Mouse (Mus musculus): ENCODE data around the gene Tex14. TPM values are rescaled to one million over a fixed set of nuclear protein-coding genes. Genes with fewer than 3 reads are reported as not detected.
"Not testable (repeated sequence)": the region's sequence is repeated elsewhere in the genome, so short reads cannot be mapped to it uniquely, and the experiment has no call there.

Gene Tex14
- polyA plus RNA-seq, 1 experiment from 2014 or later: 0.30 TPM

DNA sequence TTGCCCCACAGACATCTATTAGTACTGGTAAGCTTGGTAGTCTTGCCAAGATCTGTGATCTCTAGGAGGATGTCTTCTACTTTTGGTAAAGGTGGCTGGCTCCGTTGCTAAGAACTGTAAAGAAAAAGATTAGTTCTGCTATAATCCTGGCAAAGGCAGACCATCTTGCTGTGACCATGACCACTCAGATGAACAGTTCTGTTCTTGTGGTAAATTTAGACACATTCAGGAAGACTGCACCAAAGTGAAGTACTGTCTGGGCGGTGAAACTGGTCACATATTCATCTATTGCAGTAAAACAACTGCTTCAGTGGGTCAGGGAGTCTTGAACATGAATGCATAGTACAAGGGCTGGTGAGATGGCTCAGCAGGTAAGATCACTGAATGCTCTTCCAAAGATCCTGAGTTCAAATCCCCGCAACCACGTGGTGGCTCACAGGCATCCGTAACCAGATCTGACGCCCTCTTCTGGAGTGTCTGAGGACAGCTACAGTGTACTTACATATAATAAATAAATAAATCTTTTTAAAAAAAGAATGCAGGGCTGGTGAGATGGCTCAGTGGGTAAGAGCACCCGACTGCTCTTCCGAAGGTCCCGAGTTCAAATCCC is 63.9 kb downstream of the Tex14 start:
- H3K9me3 ChIP-seq (replicated peaks; ENCODE audit: control insufficient read depth, low read length): no peaks in the 10 kb centered on the region
- H3K4me1 ChIP-seq (ENCODE audit: control insufficient read depth, insufficient read depth, low read length): peaks cover 12% of the 10 kb centered on the region
- WGBS (ENCODE audit: insufficient replicate concordance): 78% methylated on average over 9 of the region's 9 CpGs
- H3K4me3 ChIP-seq (ENCODE audit: low read depth, low read length): no peak overlapping the region
- no peak overlapping the region for H3K9ac ChIP-seq (ENCODE audit: low read depth, low read length)
- peaks cover 3% of the 10 kb centered on the region; the same call in 1 of the 2 replicates for H3K27me3 ChIP-seq (ENCODE audit: control insufficient read depth, insufficient read depth, low read length)
- H3K27ac ChIP-seq (ENCODE audit: low read depth, low read length): no peak overlapping the region
- H3K4me2 ChIP-seq: no peak overlapping the region
- H3K36me3 ChIP-seq (ENCODE audit: control insufficient read depth, insufficient read depth, low read length): no peaks in the 10 kb centered on the region
- no peak for ATAC-seq (replicated peaks; ENCODE audit: insufficient number of reproducible peaks, low FRiP score, low TSS enrichment)

DNA sequence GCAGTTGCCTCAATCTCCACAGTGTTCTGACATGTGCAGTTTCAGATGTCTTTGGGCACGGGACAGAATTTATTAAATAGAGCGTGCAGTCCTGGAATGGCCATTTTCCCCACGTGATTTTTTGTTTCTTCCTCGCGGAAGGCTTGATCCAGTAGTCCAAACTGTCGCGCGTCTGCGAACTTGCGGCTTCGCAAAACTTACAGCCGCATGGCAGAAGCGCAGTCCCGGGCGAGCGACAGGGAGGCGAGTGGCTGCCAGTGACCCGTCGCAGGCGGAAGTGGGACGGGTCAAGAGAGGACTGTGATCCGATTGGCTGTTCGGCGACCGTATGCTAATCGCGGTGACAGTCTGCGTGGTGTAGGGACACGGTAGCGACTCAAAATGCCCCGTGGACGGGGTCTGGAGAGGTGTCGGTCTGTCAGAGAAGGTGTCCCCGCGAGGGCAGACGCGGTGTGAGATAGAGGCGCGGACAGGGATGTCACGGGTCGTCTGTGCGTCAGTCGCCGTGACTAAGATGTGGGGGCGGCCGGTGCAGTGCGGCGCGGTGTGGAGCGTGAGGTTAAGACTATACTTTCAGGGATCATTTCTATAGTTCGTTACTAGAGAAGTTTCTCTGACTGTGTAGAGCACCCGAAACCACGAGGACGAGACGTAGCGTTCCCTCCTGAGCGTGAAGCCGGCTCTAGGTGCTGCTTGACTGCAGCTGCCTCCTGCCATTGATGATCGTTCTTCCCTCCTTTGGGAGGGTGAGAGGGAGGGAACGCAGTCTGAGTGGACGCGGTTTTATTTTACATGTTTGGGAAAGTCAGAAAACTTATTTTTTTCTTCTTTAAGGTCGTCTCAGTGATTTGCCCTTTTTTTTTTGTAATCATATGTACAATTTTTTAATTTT is 66.2 kb downstream of the Tex14 start:
- H3K9me3 ChIP-seq (replicated peaks; ENCODE audit: control insufficient read depth, low read length); H3K27ac ChIP-seq (ENCODE audit: low read depth, low read length); H3K36me3 ChIP-seq (ENCODE audit: control insufficient read depth, insufficient read depth, low read length); H3K27me3 ChIP-seq (ENCODE audit: control insufficient read depth, insufficient read depth, low read length): not testable (repeated sequence)
- under 1% methylated on average over 27 of the region's 63 CpGs for WGBS (ENCODE audit: insufficient replicate concordance)
- H3K4me2 ChIP-seq: peak overlapping the region; percentile 63
- peak overlapping the region; percentile 61; the same call in 1 of the 2 replicates for H3K9ac ChIP-seq (ENCODE audit: low read depth, low read length)
- H3K4me3 ChIP-seq (ENCODE audit: low read depth, low read length): peak overlapping the region; percentile 26; the same call in 1 of the 2 replicates
- peaks cover 12% of the 10 kb centered on the region for H3K4me1 ChIP-seq (ENCODE audit: control insufficient read depth, insufficient read depth, low read length)
- peak; percentile 99 for ATAC-seq (replicated peaks; ENCODE audit: insufficient number of reproducible peaks, low FRiP score, low TSS enrichment)

DNA sequence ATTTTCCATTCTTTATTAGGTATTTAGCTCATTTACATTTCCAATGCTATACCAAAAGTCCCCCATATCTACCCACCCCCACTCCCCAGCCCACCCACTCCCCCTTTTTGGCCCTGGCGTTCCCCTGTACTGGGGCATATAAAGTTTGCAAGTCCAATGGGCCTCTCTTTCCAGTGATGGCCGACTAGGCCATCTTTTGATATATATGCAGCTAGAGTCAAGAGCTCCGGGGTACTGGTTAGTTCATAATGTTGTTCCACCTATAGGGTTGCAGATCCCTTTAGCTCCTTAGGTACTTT is 66.8 kb downstream of the Tex14 start:
- not testable (repeated sequence) for H3K27ac ChIP-seq (ENCODE audit: low read depth, low read length); H3K9me3 ChIP-seq (replicated peaks; ENCODE audit: control insufficient read depth, low read length); H3K36me3 ChIP-seq (ENCODE audit: control insufficient read depth, insufficient read depth, low read length); H3K9ac ChIP-seq (ENCODE audit: low read depth, low read length); H3K4me3 ChIP-seq (ENCODE audit: low read depth, low read length); H3K4me2 ChIP-seq; H3K27me3 ChIP-seq (ENCODE audit: control insufficient read depth, insufficient read depth, low read length)
- peaks cover 12% of the 10 kb centered on the region for H3K4me1 ChIP-seq (ENCODE audit: control insufficient read depth, insufficient read depth, low read length)
- 0% methylated on average over 1 of the region's 3 CpGs for WGBS (ENCODE audit: insufficient replicate concordance)
- peak; percentile 20; the same call in 1 of the 2 replicates for ATAC-seq (replicated peaks; ENCODE audit: insufficient number of reproducible peaks, low FRiP score, low TSS enrichment)

DNA sequence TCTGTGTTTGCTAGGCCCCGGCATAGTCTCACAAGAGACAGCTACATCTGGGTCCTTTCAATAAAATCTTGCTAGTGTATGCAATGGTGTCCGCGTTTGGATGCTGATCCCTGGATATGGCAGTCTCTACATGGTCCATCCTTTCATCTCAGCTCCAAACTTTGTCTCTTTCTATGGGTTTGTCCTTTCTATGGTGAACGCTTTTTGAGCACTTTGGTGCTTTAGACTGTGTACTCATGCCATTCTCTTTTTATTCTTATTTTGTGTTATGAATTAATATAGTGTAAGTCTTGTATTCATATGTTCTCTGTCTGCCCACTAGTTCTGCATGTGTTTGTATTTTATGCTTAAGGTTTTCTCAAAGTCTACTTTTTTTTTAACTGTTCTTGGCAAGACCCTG is 67.2 kb downstream of the Tex14 start:
- not testable (repeated sequence) for H3K9ac ChIP-seq (ENCODE audit: low read depth, low read length); H3K27me3 ChIP-seq (ENCODE audit: control insufficient read depth, insufficient read depth, low read length); H3K4me3 ChIP-seq (ENCODE audit: low read depth, low read length); H3K9me3 ChIP-seq (replicated peaks; ENCODE audit: control insufficient read depth, low read length); H3K4me2 ChIP-seq; H3K27ac ChIP-seq (ENCODE audit: low read depth, low read length); ATAC-seq (replicated peaks; ENCODE audit: insufficient number of reproducible peaks, low FRiP score, low TSS enrichment); H3K36me3 ChIP-seq (ENCODE audit: control insufficient read depth, insufficient read depth, low read length)
- peaks cover 12% of the 10 kb centered on the region for H3K4me1 ChIP-seq (ENCODE audit: control insufficient read depth, insufficient read depth, low read length)
- WGBS (ENCODE audit: insufficient replicate concordance): 34% methylated on average over 3 of the region's 4 CpGs

DNA sequence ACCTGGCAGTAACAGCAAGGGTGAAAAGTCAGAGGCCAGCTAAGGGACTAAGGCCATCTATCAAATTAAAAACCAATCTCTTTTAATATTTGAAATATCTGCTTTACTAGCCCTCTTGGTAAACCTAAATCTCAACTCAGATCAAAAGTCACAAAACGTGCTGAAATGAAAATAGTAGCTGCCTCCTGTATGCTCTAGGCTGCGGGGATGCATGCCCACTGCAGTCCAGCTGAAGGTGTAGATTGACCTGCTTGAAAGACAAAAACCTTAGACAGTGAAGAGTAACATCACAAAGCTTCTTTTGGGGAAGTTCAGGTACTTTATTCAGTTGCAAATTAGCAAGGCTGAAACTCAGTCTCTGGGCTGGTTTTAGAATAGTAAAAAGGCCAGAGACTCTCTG is 74.3 kb downstream of the Tex14 start:
- WGBS (ENCODE audit: insufficient replicate concordance): 71% methylated on average over 2 of the region's 2 CpGs
- not testable (repeated sequence) for H3K4me2 ChIP-seq; H3K27me3 ChIP-seq (ENCODE audit: control insufficient read depth, insufficient read depth, low read length); H3K36me3 ChIP-seq (ENCODE audit: control insufficient read depth, insufficient read depth, low read length); H3K4me1 ChIP-seq (ENCODE audit: control insufficient read depth, insufficient read depth, low read length); H3K9me3 ChIP-seq (replicated peaks; ENCODE audit: control insufficient read depth, low read length); ATAC-seq (replicated peaks; ENCODE audit: insufficient number of reproducible peaks, low FRiP score, low TSS enrichment); H3K27ac ChIP-seq (ENCODE audit: low read depth, low read length); H3K9ac ChIP-seq (ENCODE audit: low read depth, low read length); H3K4me3 ChIP-seq (ENCODE audit: low read depth, low read length)

DNA sequence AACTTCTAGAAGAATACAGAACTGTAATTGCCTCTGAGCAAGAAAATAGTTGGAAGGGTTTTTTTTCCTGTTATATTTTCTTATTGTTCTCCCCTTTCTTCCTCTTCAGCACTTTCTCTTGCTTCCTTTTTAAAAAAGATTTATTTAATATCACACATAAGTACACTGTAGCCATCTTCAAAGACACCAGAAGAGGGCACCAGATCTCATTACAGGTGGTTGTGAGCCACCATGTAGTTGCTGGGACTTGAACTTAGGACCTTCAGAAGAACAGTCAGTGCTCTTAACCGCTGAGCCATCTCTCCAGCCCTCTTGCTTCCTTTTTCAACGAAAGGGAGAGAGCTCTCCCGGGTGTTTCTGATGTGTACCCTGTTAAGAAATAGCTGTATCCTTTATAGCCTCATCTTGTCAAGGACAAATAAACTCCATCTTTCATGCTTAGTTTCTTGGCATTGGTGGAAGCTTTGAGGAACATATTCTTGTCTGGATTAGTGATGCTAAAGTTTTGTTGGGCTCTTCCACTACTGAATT is 79.0 kb downstream of the Tex14 start:
- no peaks in the 10 kb centered on the region for H3K36me3 ChIP-seq (ENCODE audit: control insufficient read depth, insufficient read depth, low read length)
- no peaks in the 10 kb centered on the region for H3K9me3 ChIP-seq (replicated peaks; ENCODE audit: control insufficient read depth, low read length)
- H3K4me3 ChIP-seq (ENCODE audit: low read depth, low read length): no peak overlapping the region
- no peak overlapping the region for H3K4me2 ChIP-seq
- H3K27me3 ChIP-seq (ENCODE audit: control insufficient read depth, insufficient read depth, low read length): no peaks in the 10 kb centered on the region
- ATAC-seq (replicated peaks; ENCODE audit: insufficient number of reproducible peaks, low FRiP score, low TSS enrichment): no peak
- H3K4me1 ChIP-seq (ENCODE audit: control insufficient read depth, insufficient read depth, low read length): no peaks in the 10 kb centered on the region
- H3K9ac ChIP-seq (ENCODE audit: low read depth, low read length): no peak overlapping the region
- WGBS (ENCODE audit: insufficient replicate concordance): 72% methylated on average over 3 of the region's 3 CpGs
- H3K27ac ChIP-seq (ENCODE audit: low read depth, low read length): no peak overlapping the region

DNA sequence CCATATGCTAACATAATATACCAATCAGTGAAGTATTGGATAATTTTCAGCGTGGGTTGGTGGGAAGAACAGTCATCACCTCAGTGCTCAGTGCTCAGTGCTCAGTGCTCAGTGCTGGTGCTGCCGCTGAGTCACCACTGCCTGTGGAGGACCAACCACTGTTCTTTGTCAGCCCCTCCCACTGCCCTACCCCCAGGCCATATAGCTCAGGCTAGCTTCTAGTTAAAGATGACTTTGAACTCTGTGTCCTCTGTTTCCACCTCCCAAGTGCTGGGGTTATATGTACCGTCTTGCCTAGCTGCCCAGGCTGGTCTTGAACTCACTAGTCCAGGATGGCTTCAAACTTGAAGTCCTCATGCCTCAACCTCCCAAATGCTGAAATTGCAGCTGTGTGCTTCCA is 84.1 kb downstream of the Tex14 start:
- Histone ChIP-seq H3K36me3 (ENCODE audit: control insufficient read depth, insufficient read depth, low read length) (no peaks in the 10 kb centered on the region), H3K4me2 (no peak overlapping the region), H3K4me1 (ENCODE audit: control insufficient read depth, insufficient read depth, low read length) (no peaks in the 10 kb centered on the region), H3K9ac (ENCODE audit: low read depth, low read length) (no peak overlapping the region), H3K27ac (ENCODE audit: low read depth, low read length) (no peak overlapping the region), H3K9me3 (replicated peaks; ENCODE audit: control insufficient read depth, low read length) (0 out of 2 replicates have a peak, but pooled peaks cover under 1% of the 10 kb centered on the region), H3K4me3 (ENCODE audit: low read depth, low read length) (no peak overlapping the region), H3K27me3 (ENCODE audit: control insufficient read depth, insufficient read depth, low read length) (no peaks in the 10 kb centered on the region)
- no peak for ATAC-seq (replicated peaks; ENCODE audit: insufficient number of reproducible peaks, low FRiP score, low TSS enrichment)
- 72% methylated on average over 3 of the region's 3 CpGs for WGBS (ENCODE audit: insufficient replicate concordance)

DNA sequence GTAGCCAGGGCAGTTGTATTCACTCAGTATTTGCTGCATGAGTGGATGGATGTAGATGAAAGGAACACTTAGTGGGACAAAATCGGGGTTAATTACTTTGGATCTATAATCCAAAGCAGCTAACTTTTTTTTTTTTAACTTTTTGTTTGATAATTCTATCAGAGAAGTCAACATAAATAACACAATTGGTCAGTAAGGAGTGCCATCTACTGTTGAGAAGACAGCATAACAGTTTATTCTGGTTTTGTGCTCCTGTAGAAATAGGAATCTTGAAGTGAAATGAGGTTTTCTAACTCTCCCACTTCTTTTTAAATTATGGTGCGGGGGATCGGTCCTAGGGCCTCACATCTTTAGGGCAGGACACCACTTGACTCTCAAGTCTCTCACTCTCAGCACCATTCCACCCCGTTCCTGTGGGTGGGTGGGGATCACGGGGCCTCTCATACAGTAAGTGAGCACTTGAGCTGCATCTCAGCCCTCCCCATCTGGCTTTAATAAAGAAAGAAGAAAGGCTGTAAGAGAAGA is 99.9 kb downstream of the Tex14 start:
- H3K27ac ChIP-seq (ENCODE audit: low read depth, low read length): no peak overlapping the region
- H3K9ac ChIP-seq (ENCODE audit: low read depth, low read length): no peak overlapping the region

More for the DNA sequence above, 99.9 kb downstream of the Tex14 start:
- 56% methylated on average over 5 of the region's 5 CpGs for WGBS (ENCODE audit: insufficient replicate concordance)
- no peaks in the 10 kb centered on the region for H3K9me3 ChIP-seq (replicated peaks; ENCODE audit: control insufficient read depth, low read length)
- H3K4me1 ChIP-seq (ENCODE audit: control insufficient read depth, insufficient read depth, low read length): no peaks in the 10 kb centered on the region
- H3K4me3 ChIP-seq (ENCODE audit: low read depth, low read length): no peak overlapping the region
- ATAC-seq (replicated peaks; ENCODE audit: insufficient number of reproducible peaks, low FRiP score, low TSS enrichment): no peak
- H3K4me2 ChIP-seq: no peak overlapping the region
- H3K27me3 ChIP-seq (ENCODE audit: control insufficient read depth, insufficient read depth, low read length): no peaks in the 10 kb centered on the region
- no peaks in the 10 kb centered on the region for H3K36me3 ChIP-seq (ENCODE audit: control insufficient read depth, insufficient read depth, low read length)

Measured in heart, embryonic 11.5 days (tissue).